Mouse (Mus musculus) macrophage (primary cell): ENCODE measurements around the gene Brinp2. TPM values are rescaled to one million over a fixed set of nuclear protein-coding genes. Genes with fewer than 3 reads are reported as not detected.

ENCODE experiments used
- H3K27ac ChIP-seq: fragments of 350-480 bp; formaldehyde crosslinking; 2 replicates; pipeline ENCODE4 v1.9.0; 2021
- H3K36me3 ChIP-seq: fragments of 350-480 bp; formaldehyde crosslinking; 2 replicates; pipeline ENCODE4 v1.9.0; 2021; ENCODE audit errors: inconsistent target
- H3K4me3 ChIP-seq: fragments of 350-480 bp; formaldehyde crosslinking; 2 replicates; pipeline ENCODE4 v1.9.0; 2021; ENCODE audit errors: inconsistent target
- H3K79me2 ChIP-seq: fragments of 350-480 bp; formaldehyde crosslinking; 2 replicates; pipeline ENCODE4 v1.9.0; 2021; ENCODE audit errors: inconsistent target
- WGBS: methylation state at CpG from one replicate; pipeline ENCODE4 v1.1.7; 2026; ENCODE audit warnings: inconsistent platforms; ENCODE audit not compliant: missing documents; 5-methylcytosine and 5-hydroxymethylcytosine counted together
- polyA plus RNA-seq: library from polyadenylated mRNA; stranded (reverse); fragments of 250-400 nt; gene quantifications from 3 replicates; pipeline ENCODE4 v1.2.4, GENCODE M21; 2018; ENCODE audit warnings: inconsistent platforms

Gene Brinp2
- polyA plus RNA-seq, 1 experiment from 2014 or later = not detected

- Histone ChIP-seq H3K79me2 (no peaks in the 10 kb centered on the region), H3K27ac (no peak overlapping the region), H3K36me3 (no peaks in the 10 kb centered on the region), H3K4me3 (no peak overlapping the region)
- 65% methylated on average over 6 of the region's 6 CpGs for WGBS
These were observed 12.8 kb downstream of the Brinp2 start for GRCm38 (mm10) chr1:158343243-158343714.

- Histone ChIP-seq H3K79me2 (no peaks in the 10 kb centered on the region), H3K36me3 (no peaks in the 10 kb centered on the region), H3K27ac (no peak overlapping the region), H3K4me3 (no peak overlapping the region)
- 71% methylated on average over 2 of the region's 2 CpGs for WGBS
These were observed 27.3 kb downstream of the Brinp2 start for GRCm38 (mm10) chr1:158328839-158329238.

DNA sequence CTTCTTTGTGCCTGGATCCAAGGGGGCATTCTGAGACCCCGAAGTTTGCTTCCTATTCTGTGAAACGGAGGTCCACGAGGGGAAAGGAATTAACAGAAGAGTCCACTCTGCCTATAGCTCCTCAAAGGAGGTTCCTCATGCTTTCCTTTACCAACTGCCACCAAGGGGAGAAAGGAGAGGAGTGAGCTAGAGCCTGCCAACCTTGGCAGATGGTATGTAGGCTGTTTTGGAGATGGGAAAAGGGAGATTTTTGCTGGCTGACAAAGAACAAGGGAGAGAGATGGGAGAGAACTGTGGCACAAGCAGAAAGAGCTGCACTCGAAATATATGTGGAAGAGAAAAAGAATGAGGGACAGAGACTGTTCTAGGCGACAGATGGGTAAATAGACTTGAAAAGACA is 28.0 kb downstream of the Brinp2 start:
- Histone ChIP-seq H3K36me3 (no peaks in the 10 kb centered on the region), H3K79me2 (no peaks in the 10 kb centered on the region), H3K4me3 (no peak overlapping the region), H3K27ac (no peak overlapping the region)
- WGBS = 82% methylated on average over 5 of the region's 5 CpGs

DNA sequence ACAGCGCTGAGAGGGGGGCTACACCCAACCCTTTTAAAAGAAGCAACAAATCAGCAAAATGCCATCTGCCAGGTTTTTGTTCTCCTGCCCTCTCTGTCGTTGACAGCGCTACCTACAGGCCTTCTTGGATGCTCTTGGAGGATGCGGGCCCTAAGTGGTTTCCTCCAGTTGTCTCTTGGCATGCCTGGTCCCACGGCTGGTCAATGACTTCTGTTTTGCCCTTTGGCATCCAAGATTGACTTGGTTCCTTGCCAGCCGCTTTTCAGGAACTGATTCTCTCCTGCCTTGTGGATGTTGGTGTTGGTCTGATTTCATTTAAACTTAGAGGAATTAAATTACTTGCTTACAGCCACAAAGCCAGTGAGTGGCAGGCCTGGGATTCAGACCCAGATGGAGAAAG is 32.8 kb downstream of the Brinp2 start:
- WGBS = 80% methylated on average over 6 of the region's 6 CpGs
- Histone ChIP-seq H3K79me2 (no peaks in the 10 kb centered on the region), H3K4me3 (no peak overlapping the region), H3K36me3 (no peaks in the 10 kb centered on the region), H3K27ac (no peak overlapping the region)

DNA sequence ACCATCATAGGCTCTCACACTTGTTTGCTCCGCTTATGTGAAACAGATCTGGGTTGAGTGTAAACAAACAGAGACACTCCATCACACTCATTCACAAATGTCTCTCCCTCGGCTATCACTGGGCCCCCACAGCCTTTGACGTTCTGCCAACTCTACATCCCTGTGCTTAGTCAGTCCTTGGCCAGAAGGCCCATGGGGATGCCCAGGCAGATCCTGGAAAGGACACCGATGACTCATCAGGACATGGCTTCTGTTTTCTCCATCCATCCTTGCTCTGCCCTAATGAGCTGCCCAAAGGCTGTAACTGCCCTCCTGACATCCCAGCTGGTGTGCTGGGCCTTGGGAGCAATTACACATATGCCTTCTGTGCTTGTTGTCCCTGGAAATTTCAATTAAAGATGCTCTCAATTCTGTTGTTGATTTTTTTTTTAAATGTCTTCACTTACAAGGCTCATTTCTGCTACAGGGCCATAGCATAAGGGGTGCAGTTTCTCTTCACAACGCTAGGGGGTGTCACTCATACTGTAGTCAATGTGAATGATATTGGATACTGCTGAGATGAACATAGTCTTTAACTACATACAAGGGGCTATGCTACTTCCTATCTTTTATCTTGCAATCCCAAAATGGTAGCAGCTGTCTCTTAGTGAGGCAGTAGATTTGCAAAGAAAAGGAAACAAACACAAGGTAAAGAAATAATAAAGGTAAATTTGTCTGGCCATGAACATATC is 45.5 kb downstream of the Brinp2 start:
- Histone ChIP-seq H3K36me3 (no peaks in the 10 kb centered on the region), H3K4me3 (no peak overlapping the region), H3K27ac (no peak overlapping the region), H3K79me2 (no peaks in the 10 kb centered on the region)
- 67% methylated on average over 5 of the region's 5 CpGs for WGBS

DNA sequence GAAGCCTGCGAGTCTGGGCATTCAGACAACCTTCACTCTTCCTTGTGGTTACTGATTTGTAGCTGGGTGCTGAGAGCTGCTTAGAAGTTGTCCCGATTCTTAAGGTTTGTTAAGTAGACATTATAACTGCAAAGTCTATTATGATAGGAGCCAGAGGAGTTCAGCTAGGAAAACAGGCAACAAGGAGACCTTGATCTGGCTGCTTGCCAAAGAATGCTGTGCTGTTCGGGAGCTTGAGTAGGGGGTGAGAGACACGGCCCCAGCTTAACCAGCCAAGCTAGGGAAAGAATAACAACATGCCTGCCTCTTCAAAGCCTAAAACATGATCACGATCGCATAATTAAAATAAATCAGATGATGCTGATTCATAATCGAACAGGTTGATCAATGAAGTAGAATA is 59.1 kb downstream of the Brinp2 start:
- no peaks in the 10 kb centered on the region for H3K36me3 ChIP-seq
- no peak overlapping the region for H3K27ac ChIP-seq
- WGBS = 81% methylated on average over 7 of the region's 7 CpGs
- H3K79me2 ChIP-seq = no peaks in the 10 kb centered on the region
- H3K4me3 ChIP-seq = no peak overlapping the region

DNA sequence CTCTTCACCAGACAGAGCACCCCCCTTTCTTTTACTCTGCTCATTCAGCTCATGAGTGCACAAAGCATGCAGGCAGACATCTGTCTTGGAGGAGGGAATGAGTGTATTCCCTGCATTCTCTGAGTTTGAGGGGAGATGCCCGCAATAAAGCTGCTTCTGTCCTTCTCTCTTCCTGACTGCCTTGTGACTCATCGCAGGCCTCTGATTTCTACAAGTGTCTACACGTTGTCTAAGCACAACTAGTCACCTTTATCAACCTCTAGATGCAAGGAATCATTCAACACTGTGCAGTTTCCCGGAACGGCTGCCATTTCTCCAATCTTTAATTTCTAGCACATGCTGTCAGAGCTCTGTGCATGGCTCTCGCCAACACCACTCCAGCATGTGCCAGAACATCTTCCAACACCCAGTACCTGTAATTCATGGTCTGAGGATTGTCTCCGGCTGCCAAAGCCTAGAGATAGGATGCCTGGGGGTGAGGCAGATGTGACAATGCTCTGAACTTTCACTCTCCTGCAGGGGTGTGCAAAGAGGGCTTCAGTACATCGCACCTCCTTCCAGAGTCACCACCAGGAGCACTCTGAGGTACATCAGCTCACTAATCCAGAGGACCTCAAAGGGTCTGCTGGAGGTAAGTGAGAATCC is 59.7 kb downstream of the Brinp2 start:
- no peak overlapping the region for H3K27ac ChIP-seq
- no peak overlapping the region for H3K4me3 ChIP-seq
- 90% methylated on average over 8 of the region's 8 CpGs for WGBS
- H3K79me2 ChIP-seq = no peaks in the 10 kb centered on the region
- no peaks in the 10 kb centered on the region for H3K36me3 ChIP-seq

GRCm38 (mm10) chr1:158295270-158295669 is 60.9 kb downstream of the Brinp2 start:
- Histone ChIP-seq H3K27ac (no peak overlapping the region), H3K4me3 (no peak overlapping the region), H3K36me3 (no peaks in the 10 kb centered on the region), H3K79me2 (no peaks in the 10 kb centered on the region)
- WGBS = 71% methylated on average over 16 of the region's 16 CpGs

- WGBS = 86% methylated on average over 3 of the region's 3 CpGs
- H3K27ac ChIP-seq = no peak overlapping the region
- no peaks in the 10 kb centered on the region for H3K36me3 ChIP-seq
- H3K4me3 ChIP-seq = no peak overlapping the region
- H3K79me2 ChIP-seq = no peaks in the 10 kb centered on the region
These were observed 70.9 kb downstream of the Brinp2 start for GRCm38 (mm10) chr1:158285198-158285597.

DNA sequence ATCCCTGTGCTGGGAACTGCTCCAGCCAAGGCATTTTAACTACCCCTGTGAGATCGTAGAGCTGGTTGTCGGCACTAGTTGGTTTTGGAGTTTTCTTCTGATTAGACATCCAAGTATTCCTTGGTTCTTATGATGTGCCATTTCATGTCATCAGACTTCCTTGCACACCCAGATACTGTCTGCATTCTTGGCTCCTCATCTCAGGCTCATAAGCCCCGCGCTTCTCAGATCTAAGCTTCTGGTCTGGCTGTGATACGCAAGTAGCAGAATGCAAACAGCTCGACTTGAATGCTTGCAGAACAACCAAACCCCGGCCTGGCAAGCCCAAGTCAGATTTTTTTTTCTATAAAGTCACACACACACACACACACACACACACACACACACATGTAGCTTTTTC is 72.3 kb downstream of the Brinp2 start:
- WGBS = 92% methylated on average over 6 of the region's 7 CpGs
- no peak overlapping the region for H3K27ac ChIP-seq
- H3K4me3 ChIP-seq = no peak overlapping the region
- no peaks in the 10 kb centered on the region for H3K36me3 ChIP-seq
- no peaks in the 10 kb centered on the region for H3K79me2 ChIP-seq

DNA sequence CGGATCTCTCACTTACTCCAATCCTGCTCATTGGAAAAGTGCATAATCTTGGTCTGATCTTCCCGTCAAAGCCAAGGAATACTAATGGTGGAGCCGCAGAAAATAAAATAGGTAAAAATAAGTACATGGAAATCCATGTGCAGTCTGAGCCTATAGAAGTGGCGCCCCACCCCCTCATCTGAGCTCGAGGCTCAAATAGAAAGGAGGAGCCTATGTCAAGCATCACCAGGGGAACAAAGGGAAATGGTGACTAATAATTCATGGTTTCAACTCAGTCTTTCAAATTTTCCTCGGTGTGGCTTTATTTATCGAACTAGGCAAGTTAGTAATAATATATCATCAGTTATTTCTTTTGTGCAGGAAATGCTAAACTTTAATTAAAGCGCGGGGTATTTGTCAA is 84.1 kb downstream of the Brinp2 start:
- WGBS = 74% methylated on average over 9 of the region's 9 CpGs
- H3K27ac ChIP-seq = no peak overlapping the region
- no peaks in the 10 kb centered on the region for H3K79me2 ChIP-seq
- H3K4me3 ChIP-seq = no peak overlapping the region
- no peaks in the 10 kb centered on the region for H3K36me3 ChIP-seq

DNA sequence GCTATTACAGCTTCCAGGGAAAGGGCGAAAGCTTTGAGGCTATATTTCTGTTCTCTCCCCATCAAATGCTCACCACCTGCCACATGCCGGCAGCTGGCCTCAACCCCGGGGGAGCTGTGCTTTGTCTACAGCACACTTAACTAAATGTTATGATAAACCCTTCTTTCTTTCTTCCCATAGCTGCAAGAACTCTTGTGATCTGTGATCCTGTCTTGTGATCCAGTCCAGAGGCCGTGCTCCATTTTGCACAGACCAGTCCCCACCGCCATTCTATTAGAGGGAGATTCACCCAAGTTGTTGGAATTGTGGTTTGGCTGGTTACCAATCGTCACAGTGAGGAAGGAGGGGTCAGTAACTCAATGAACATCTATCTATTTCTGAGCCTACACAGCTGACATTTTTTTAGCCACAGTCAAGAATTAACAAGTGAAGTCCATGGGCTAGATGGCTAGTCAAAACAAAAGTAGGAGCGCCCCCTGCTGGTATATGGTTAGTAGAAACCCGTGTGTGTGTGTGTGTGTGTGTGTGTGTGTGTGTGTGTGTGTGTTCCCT is 89.0 kb downstream of the Brinp2 start:
- no peaks in the 10 kb centered on the region for H3K79me2 ChIP-seq
- no peaks in the 10 kb centered on the region for H3K36me3 ChIP-seq
- no peak overlapping the region for H3K4me3 ChIP-seq
- 62% methylated on average over 8 of the region's 8 CpGs for WGBS
- no peak overlapping the region for H3K27ac ChIP-seq

DNA sequence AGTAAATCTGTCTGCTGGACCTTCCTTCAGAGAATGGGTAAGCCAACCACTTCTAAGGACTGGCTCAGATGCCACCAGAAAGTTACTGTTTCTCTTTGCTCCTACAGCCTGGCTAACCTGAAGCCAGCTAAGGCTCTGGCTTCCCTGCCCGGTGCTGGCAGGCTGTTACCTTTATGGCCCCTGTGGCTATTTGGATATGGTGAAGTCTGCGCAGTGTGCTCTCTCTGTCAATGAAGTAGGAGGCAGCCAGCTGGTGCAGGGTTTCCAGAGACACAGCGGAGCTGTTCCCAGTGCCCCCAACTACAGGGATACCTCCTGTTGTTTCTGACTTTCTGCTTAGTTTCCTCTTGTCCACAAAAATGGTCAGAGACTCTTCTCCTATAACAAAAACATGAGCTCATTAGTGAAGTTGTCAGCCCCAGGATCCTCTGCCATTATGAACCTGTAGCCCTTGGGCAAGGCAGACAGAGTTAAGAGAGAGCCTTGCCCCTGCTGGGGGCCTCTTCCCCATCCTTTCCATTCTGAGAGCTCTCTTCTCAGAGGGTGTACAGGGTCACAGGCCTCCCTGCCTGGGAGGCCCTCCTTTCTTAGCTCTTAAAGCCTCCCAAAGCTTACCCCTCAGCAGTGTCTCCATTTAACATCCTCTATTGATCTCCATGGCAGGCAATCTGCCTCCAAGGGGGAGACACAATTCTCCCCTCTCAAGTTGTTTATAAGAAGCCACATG is 89.7 kb downstream of the Brinp2 start:
- H3K4me3 ChIP-seq = no peak overlapping the region
- WGBS = 80% methylated on average over 3 of the region's 3 CpGs
- H3K79me2 ChIP-seq = no peaks in the 10 kb centered on the region
- no peaks in the 10 kb centered on the region for H3K36me3 ChIP-seq
- no peak overlapping the region for H3K27ac ChIP-seq

- H3K27ac ChIP-seq = no peak overlapping the region
- H3K79me2 ChIP-seq = no peaks in the 10 kb centered on the region
- 91% methylated on average over 5 of the region's 5 CpGs for WGBS
These were observed 96.5 kb downstream of the Brinp2 start for GRCm38 (mm10) chr1:158259516-158260235.

More at GRCm38 (mm10) chr1:158259516-158260235, 96.5 kb downstream of the Brinp2 start:
- Histone ChIP-seq H3K36me3 (no peaks in the 10 kb centered on the region), H3K4me3 (no peak overlapping the region)
